Mouse (Mus musculus): ENCODE data around the gene Unc5b.

DNA sequence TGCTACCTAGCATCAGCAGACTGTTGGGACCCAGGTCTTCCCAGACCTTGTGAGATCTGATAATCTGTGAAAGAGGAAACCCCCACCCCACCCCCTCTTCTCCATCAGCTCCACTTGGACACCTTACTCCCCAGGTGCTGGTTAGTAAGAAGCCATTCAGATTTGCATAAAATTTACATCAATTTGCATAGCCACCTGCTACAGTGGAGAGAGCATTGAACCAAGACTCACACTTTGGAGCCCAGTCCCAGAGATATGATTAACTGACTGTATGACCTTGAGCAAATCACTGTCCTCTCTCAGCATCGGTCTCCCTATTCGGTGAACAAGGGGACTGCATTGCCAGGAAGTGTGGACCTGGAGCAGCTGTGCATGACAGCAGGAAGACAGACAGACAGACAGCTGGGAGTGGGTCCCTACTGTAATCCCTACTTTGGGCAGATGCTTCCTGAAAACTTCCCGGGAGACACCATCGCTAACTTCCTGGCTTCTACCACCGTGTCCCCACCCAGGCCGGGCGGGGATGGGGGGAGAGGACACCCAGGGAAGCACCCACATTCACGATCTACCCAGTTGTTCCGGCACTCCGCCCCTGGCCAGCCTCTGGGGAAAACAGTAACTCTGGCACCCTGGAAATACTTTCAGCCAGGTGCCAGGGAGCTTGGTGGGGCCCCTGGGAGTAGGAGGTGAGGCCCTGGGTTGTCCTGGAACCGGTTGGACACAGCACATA lies 30.0 kb downstream of the Unc5b start:
- TF ChIP-seq CTCF (IDR thresholded peaks at IDR 0.05; ENCODE audit: low read depth) (no peak), EP300 (IDR thresholded peaks at IDR 0.05; ENCODE audit: low read depth) (no peak)

All from heart, postnatal 0 days (tissue).